Mouse (Mus musculus): ENCODE results near the gene Rnase11.

DNA sequence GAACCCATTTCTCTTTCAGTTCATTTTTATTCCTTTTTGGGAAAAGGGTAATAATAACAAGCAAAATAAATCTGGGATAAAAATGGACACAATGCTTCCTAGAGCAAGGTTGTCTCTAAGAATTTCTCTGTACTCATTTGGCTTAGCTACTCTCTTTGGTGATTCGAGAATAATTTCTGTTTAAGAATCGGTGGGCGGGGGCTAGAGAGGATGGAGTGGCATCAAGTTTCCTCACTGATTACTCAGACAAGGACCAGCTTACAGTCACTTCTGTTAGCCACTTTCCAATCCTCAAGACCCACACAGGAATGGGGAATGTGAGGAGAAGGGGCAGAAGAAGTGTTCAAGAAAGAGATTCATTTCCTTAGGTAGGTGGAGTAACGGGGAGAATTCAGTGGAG lies 41.2 kb downstream of the Rnase11 start:
- TF ChIP-seq CTCF (IDR thresholded peaks at IDR 0.05; ENCODE audit: control insufficient read depth, insufficient read depth, low read length) (no peak), POLR2A (IDR thresholded peaks at IDR 0.05; ENCODE audit: borderline replicate concordance, control insufficient read depth, low read depth, low read length) (no peak)

All from bone marrow, adult 2 months (tissue).